Mouse (Mus musculus): ENCODE data around the gene Igsf8.

DNA sequence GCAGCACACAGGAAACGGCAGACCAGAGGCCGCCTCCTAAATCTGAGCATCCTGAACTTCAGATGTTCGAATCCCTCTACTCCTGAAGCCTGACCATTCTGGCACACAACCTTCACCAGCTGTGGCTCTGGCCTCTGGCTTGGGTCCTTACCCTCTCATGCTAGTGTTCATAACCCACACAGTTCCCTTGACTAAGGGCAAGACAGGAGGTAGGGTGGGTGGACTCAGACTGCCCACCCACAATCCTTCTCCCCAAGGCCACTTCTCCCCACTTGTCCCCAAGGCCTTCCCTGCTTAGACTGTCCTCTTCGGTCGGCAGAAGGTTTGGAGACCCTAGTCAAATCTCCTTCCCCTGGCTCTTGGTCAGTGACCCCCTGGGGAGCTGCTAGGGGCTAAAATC, 88.1 kb downstream of the Igsf8 start:
- TF ChIP-seq CTCF (IDR thresholded peaks at IDR 0.05; ENCODE audit: extremely low read depth, insufficient read depth, insufficient read length, insufficient replicate concordance) (no peak), POLR2A (IDR thresholded peaks at IDR 0.05; ENCODE audit: low read depth, low read length) (no peak)
